Mouse (Mus musculus) liver, embryonic 16.5 days (tissue): ENCODE measurements around the gene Olfml3. TPM values are rescaled to one million over a fixed set of nuclear protein-coding genes. Genes with fewer than 3 reads are reported as not detected.

ENCODE experiments used
- ATAC-seq: fragments of 200-750 bp; cut with Nextera tagmentation; 2 replicates; pipeline ENCODE4 v1.8.0; 2017; ENCODE audit warnings: low read depth, mild to moderate bottlenecking, moderate number of reproducible peaks, moderate library complexity
- H3K27ac ChIP-seq: fragments of 300-500 bp; sonication (generic); 2 replicates; pipeline ENCODE4 v1.5.1; 2014; ENCODE audit warnings: mild to moderate bottlenecking, low read length
- H3K27me3 ChIP-seq: fragments of 300-500 bp; sonication (generic); 2 replicates; pipeline ENCODE4 v1.6.1; 2014; ENCODE audit warnings: low read depth, low read length, mixed read lengths; ENCODE audit not compliant: control insufficient read depth, insufficient read depth
- H3K36me3 ChIP-seq: fragments of 300-500 bp; sonication (generic); 2 replicates; pipeline ENCODE4 v1.6.1; 2014; ENCODE audit warnings: mild to moderate bottlenecking; ENCODE audit not compliant: control insufficient read depth, insufficient read depth
- H3K4me1 ChIP-seq: fragments of 300-500 bp; sonication (generic); 2 replicates; pipeline ENCODE4 v1.6.1; 2014; ENCODE audit warnings: low read depth, low read length, mixed read lengths; ENCODE audit not compliant: control insufficient read depth
- H3K4me2 ChIP-seq: fragments of 300-500 bp; sonication (generic); 2 replicates; pipeline ENCODE4 v1.6.1; 2014; ENCODE audit warnings: low read depth, low read length, mixed read lengths
- H3K4me3 ChIP-seq: fragments of 300-500 bp; sonication (generic); 2 replicates; pipeline ENCODE4 v1.5.1; 2014; ENCODE audit warnings: low read depth, mild to moderate bottlenecking, low read length
- H3K9ac ChIP-seq: fragments of 300-500 bp; sonication (generic); 2 replicates; pipeline ENCODE4 v1.6.1; 2014; ENCODE audit warnings: low read depth, low read length
- H3K9me3 ChIP-seq: fragments of 300-500 bp; sonication (generic); replicated peaks from 2 replicates; pipeline ENCODE4 v1.6.1; 2016; ENCODE audit warnings: low read length; ENCODE audit not compliant: control insufficient read depth
- WGBS: fragments of 180-500 bp; shearing (Covaris S2); extraction: QIAGEN DNeasy Blood & Tissue Kit; methylation state at CpG from one replicate; pipeline ENCODE4 v1.1.7; 2014; ENCODE audit not compliant: insufficient replicate concordance; 5-methylcytosine and 5-hydroxymethylcytosine counted together
- polyA plus RNA-seq: library from polyadenylated mRNA; unstranded; fragments of >200 nt; fragmentation: Nextera tagmentation; extraction: Ambion mirVana; gene quantifications from 2 replicates; pipeline ENCODE4 v1.2.1, GENCODE M21; 2015

Olfml3 gene
- polyA plus RNA-seq, 1 experiment from 2014 or later, result 2.0 TPM

DNA sequence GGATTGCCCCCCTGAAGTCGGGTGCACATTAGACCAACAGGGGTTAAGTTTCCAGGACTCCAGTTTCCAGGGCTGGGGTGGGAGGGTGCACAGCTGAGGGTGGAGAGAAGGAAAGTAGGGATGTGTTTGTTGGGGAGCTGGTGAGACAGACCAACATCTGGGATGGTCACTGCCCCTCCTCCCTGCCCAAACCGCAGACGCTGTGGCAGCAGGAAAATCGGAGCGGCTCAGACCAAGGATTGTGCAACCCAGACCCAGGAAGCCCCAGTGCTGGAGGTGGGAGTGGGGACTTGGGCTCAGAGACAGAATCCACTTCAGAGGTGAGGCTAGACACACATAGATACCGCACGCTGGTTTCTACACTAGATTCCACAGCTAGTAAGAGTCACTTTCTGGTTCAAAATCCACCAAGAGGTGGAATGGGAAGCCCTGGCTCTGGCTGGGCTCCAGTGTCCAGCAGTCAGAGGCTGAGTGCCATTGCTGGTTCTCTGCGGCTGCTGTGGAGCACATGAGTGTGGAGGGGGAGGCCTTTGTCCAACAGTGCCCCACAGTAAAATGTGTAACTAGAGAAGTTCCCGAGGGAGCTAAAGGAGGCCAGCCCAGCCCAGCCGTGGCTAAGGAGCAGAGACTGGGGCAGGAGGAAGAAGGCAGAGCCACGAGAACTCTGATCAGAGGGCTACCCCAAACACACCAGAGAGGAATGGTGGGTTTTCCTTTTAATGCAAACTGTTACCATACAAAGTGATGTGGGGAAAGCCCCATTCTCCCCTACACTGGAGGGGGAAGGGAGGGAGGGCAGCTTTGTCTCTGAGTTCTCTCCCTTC is 2.9 kb downstream of the Olfml3 start:
- Histone ChIP-seq H3K9ac (no peak overlapping the region), H3K27me3 (no peaks in the 10 kb centered on the region), H3K9me3 (no peaks in the 10 kb centered on the region), H3K4me3 (no peak overlapping the region), H3K4me2 (no peak overlapping the region), H3K27ac (no peak overlapping the region), H3K36me3 (no peaks in the 10 kb centered on the region), H3K4me1 (peaks cover 12% of the 10 kb centered on the region)
- no peak for ATAC-seq
- 24% methylated on average over 11 of the region's 11 CpGs for WGBS

DNA sequence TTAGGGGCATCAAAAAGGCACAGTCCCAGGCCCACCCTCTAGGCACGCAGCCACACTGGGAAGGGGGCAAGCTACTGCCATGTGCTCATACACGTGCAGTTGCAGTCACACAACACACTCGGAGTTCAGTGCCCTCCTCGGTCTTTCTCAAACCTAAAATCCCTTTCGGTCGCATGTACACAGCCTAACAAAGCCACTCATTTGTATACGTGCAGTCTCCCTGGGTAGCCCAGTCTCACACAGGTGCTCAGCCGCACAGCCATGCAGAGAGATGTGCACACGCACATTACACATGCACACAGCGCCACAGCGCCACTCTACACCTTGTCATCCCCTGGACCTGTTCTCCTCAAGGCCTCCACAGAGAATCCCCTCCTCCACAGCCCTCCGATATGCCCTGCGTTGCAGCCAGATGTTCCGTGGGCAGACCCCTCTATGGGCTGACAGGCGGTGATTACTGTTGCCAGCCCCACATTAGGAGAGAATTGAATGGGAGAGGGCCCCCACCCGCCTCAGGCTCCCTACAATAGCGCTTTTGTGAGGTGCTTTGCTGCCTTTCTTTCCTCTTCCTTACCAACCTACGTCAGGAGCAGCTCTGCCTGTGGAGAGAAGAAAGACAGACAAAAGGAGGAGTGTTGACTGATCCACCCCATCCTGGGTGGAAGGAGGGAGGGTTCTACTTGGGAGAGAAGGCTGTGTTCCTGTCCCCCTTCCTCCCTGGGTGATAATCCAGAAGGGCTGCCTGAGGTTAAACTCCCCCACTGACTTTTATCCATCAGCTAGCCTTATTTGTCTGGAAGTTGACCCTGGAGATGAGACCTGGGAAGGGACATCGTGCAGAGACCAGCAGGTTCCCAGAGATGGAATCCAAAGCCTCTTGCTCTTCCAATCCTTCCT is 3.8 kb downstream of the Olfml3 start:
- H3K4me3 ChIP-seq, result no peak overlapping the region
- peaks cover 12% of the 10 kb centered on the region for H3K4me1 ChIP-seq
- no peak overlapping the region for H3K27ac ChIP-seq
- WGBS, result 75% methylated on average over 19 of the region's 19 CpGs
- H3K9me3 ChIP-seq, result no peaks in the 10 kb centered on the region
- no peak overlapping the region for H3K9ac ChIP-seq
- ATAC-seq, result no peak
- H3K4me2 ChIP-seq, result no peak overlapping the region
- H3K27me3 ChIP-seq, result no peaks in the 10 kb centered on the region
- H3K36me3 ChIP-seq, result no peaks in the 10 kb centered on the region

DNA sequence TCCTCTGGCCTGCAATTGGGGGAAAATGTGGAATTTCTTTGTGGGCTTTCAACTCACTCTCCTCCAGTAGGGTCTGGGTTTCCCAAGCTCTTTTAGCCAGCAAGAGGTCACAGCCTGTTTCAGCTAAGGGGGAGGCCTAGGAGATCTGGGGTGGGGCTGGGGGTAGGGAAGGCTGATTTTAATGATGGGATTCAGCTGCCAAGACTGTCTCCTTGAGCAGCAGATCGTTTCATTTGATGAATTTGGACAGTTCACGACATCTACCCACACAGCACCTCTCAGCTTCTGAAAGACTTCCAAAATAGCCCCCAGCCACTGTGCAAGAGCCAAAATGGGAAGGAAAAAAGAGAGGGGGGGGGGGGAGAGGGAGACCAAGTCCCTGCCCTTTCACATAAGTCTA is 4.6 kb downstream of the Olfml3 start:
- H3K27ac ChIP-seq, result no peak overlapping the region
- H3K9me3 ChIP-seq, result no peaks in the 10 kb centered on the region
- H3K36me3 ChIP-seq, result no peaks in the 10 kb centered on the region
- H3K9ac ChIP-seq, result no peak overlapping the region
- no peak overlapping the region for H3K4me2 ChIP-seq
- no peak for ATAC-seq
- 56% methylated on average over 2 of the region's 2 CpGs for WGBS
- peaks cover 11% of the 10 kb centered on the region for H3K4me1 ChIP-seq
- no peak overlapping the region for H3K4me3 ChIP-seq
- H3K27me3 ChIP-seq, result no peaks in the 10 kb centered on the region

DNA sequence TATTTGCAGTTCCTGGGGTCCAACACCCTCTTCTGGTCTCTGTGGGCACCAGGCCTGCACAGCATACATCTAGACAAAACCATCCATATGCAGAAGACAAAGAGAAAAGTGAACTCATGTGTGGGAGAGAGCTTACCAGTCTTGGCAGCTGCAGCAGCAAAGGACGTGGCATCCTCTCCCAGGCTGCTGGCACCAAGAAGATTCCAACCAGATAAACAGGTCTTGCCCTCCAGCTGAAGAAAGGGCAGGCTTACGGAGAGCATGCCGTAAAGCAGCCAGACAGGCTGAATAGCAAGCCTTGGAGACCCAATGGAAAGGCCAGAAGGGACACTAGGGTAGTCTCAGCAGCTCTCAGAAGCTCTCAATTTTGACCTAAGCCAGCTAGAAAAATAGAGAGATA is 5.7 kb downstream of the Olfml3 start:
- no peaks in the 10 kb centered on the region for H3K27me3 ChIP-seq
- no peaks in the 10 kb centered on the region for H3K36me3 ChIP-seq
- no peak overlapping the region for H3K4me2 ChIP-seq
- no peak for ATAC-seq
- H3K9me3 ChIP-seq, result no peaks in the 10 kb centered on the region
- 72% methylated on average over 3 of the region's 3 CpGs for WGBS
- no peak overlapping the region for H3K9ac ChIP-seq
- H3K4me1 ChIP-seq, result peaks cover 6% of the 10 kb centered on the region
- H3K4me3 ChIP-seq, result no peak overlapping the region
- H3K27ac ChIP-seq, result no peak overlapping the region

DNA sequence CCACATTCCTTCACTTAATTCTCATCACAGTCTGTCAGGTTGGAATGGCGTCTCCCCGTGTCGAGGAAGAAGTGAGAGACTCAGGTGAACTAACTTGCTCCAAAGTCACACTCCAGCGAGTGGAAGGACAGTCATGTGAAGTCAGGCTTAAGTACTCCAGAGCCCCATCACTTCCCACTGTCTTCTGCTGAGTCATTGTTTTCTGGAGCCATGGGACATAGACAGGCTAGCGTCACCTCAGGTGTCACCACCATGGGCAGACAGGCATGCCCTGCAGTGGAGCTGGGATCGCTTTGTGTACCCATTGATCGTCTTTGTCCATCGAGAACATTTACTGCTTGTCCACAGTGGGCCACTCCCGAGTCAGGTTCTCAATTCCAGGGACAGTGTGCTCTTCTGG is 8.0 kb downstream of the Olfml3 start:
- Histone ChIP-seq H3K4me1 (peaks cover under 1% of the 10 kb centered on the region), H3K9ac (no peak overlapping the region), H3K4me3 (no peak overlapping the region), H3K9me3 (no peaks in the 10 kb centered on the region), H3K27me3 (no peaks in the 10 kb centered on the region), H3K4me2 (no peak overlapping the region), H3K36me3 (no peaks in the 10 kb centered on the region), H3K27ac (no peak overlapping the region)
- ATAC-seq, result 0 out of 2 replicates have a peak, but pooled peaks have one; percentile 51
- WGBS, result 72% methylated on average over 9 of the region's 9 CpGs

DNA sequence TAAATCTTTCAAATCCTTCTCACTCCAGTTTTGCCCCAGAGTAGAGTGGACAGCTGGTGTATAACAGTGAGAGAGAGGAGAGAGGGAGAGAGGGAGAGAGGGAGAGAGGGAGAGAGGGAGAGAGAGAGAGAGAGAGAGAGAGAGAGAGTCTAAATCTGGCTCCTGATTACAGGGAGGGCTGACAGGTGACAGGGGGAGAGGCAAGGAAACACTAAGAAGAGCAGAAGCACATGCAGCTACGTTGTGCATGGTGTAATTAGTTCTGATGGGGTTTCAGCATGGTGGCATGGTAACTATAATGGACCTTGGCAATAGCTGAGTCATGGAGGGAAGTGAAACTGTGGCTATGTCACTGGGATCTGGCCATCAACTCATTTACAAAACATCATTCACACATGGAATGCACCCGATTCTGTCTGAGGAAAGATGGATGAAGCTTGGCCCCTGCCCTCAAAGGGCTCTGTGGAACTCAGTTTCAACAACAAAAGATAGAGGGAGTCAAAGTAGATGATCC is 9.9 kb downstream of the Olfml3 start:
- no peaks in the 10 kb centered on the region for H3K9me3 ChIP-seq

DNA sequence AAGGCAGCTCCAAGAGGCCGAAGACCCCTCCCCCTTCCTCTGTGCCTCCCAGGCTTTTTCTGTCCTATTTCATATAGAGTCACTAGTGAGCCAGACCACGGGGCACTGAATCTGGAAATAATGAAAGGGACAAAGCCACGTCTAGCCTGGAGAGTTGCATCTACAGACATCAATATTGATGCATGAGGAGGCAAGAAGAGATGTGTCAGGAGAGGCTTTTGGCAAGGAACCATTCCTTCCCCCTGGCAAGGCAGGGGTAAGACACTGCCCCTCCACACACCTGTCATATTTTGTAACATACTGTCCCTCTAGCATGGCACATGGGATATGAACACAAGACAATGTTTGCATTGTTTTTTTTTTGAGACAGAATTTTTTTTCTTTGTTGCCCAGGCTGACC is 11.2 kb downstream of the Olfml3 start:
- Histone ChIP-seq H3K27ac (no peak overlapping the region), H3K9me3 (no peaks in the 10 kb centered on the region), H3K4me3 (no peak overlapping the region), H3K36me3 (no peaks in the 10 kb centered on the region), H3K4me1 (no peaks in the 10 kb centered on the region), H3K9ac (no peak overlapping the region), H3K27me3 (no peaks in the 10 kb centered on the region), H3K4me2 (no peak overlapping the region)
- ATAC-seq, result no peak
- 38% methylated on average over 3 of the region's 3 CpGs for WGBS

More for the DNA sequence above, 9.9 kb downstream of the Olfml3 start:
- no peaks in the 10 kb centered on the region for H3K4me1 ChIP-seq
- H3K9ac ChIP-seq, result no peak overlapping the region
- H3K27me3 ChIP-seq, result no peaks in the 10 kb centered on the region
- 35% methylated on average over 2 of the region's 2 CpGs for WGBS
- H3K4me2 ChIP-seq, result no peak overlapping the region
- H3K36me3 ChIP-seq, result no peaks in the 10 kb centered on the region
- no peak overlapping the region for H3K27ac ChIP-seq
- no peak for ATAC-seq
- no peak overlapping the region for H3K4me3 ChIP-seq

DNA sequence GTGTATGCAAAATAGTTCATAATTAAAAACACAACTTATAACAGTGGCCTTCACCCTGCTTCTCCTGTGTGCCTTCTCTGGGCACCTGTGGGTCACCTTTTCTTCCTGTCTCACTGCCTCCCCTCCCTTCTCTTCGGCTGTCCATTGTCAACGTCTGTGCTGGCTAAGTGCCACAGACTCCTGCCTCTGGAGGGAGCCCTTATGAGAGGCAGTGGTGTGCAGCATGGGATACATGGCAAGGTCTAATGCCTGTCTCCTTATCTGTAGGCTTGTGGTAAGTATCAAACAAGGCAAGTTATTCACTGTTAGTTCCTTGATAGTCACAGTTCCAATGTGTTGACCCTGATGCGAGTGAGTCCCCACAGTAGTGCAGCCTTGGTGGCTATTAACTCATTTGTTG is 13.7 kb downstream of the Olfml3 start:
- H3K36me3 ChIP-seq, result no peaks in the 10 kb centered on the region
- H3K27ac ChIP-seq, result no peak overlapping the region
- no peaks in the 10 kb centered on the region for H3K4me1 ChIP-seq
- H3K27me3 ChIP-seq, result no peaks in the 10 kb centered on the region
- WGBS, result 20% methylated on average over 3 of the region's 3 CpGs
- H3K4me2 ChIP-seq, result no peak overlapping the region
- no peaks in the 10 kb centered on the region for H3K9me3 ChIP-seq
- peak; percentile 72 for ATAC-seq
- H3K9ac ChIP-seq, result no peak overlapping the region
- H3K4me3 ChIP-seq, result no peak overlapping the region

DNA sequence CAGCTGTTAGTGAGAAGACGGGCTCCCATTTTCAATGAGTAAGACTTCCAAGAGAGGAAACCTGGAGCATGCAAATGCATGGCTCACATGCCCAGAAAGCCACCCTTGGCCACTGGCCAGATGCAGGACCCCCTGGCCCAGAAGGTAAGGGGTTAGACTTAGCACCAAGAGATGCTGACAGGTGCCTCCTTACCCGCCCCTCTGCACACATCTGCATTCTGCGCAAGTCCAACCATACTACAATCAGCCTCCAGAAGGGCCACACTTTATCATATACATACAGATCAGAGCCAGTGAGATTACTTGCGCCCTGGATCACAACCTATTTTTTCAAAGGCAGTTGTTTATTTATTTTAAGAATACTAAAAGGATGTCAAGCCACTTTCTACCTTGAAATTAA is 19.1 kb downstream of the Olfml3 start:
- no peaks in the 10 kb centered on the region for H3K4me1 ChIP-seq
- H3K27me3 ChIP-seq, result no peaks in the 10 kb centered on the region
- H3K36me3 ChIP-seq, result no peaks in the 10 kb centered on the region
- no peak overlapping the region for H3K27ac ChIP-seq
- no peak overlapping the region for H3K4me2 ChIP-seq
- 62% methylated on average over 4 of the region's 4 CpGs for WGBS
- H3K9me3 ChIP-seq, result no peaks in the 10 kb centered on the region
- no peak overlapping the region for H3K9ac ChIP-seq
- ATAC-seq, result no peak
- no peak overlapping the region for H3K4me3 ChIP-seq
